8 mouse cellular contexts compared by ENCODE assay signal in genomic region chr1:64691581-64691980, GRCm38 (mm10). TPM values are rescaled to one million over a fixed set of nuclear protein-coding genes. Genes with fewer than 3 reads are reported as not detected.
DNase-seq lines count a peak whose midpoint lies in the region; ATAC-seq lines count a peak whose summit lies in the region.

No protein-coding gene starts in this region.

- no peaks in the 10 kb centered on the region for H3K36me3 ChIP-seq in heart, embryonic 10.5 days
- 0 out of 2 replicates have a peak, but pooled peaks cover 3% of the 10 kb centered on the region for H3K36me3 ChIP-seq in forebrain, embryonic 10.5 days (replicated peaks)
- no peaks in the 10 kb centered on the region for H3K36me3 ChIP-seq in liver, embryonic 12.5 days

- DNase-seq in heart, embryonic 10.5 days (ENCODE audit: low spot score), result no peak
- no peak for DNase-seq in heart, postnatal 4 days
- DNase-seq in 416B (ENCODE audit: low read depth), result peak; percentile 40
- DNase-seq in forebrain, embryonic 10.5 days (ENCODE audit: extremely low spot score, low spot score), result no peak
- no peak for DNase-seq in urinary bladder, adult 18-20 months (ENCODE audit: low spot score in 2 of 2)
- no peak for DNase-seq in gastrocnemius, postnatal 4 days (ENCODE audit: low spot score in 2 of 2)
- no peak for DNase-seq in frontal cortex, postnatal 10 days (ENCODE audit: low spot score in 2 of 2)

- peaks cover 18% of the 10 kb centered on the region for H3K4me1 ChIP-seq in heart, embryonic 10.5 days
- H3K4me1 ChIP-seq in forebrain, embryonic 10.5 days, result peaks cover 32% of the 10 kb centered on the region
- H3K4me1 ChIP-seq in liver, embryonic 12.5 days, result peaks cover 37% of the 10 kb centered on the region

- ATAC-seq in liver, embryonic 12.5 days, result no peak

- H3K4me2 ChIP-seq in liver, embryonic 12.5 days, result peak overlapping the region; percentile 94

- peak overlapping the region; percentile 83 for H3K4me3 ChIP-seq in heart, embryonic 10.5 days
- H3K4me3 ChIP-seq in forebrain, embryonic 10.5 days, result peak overlapping the region; percentile 87
- H3K4me3 ChIP-seq in liver, embryonic 12.5 days, result peak overlapping the region; percentile 87

- H3K27ac ChIP-seq in heart, embryonic 10.5 days, result peak overlapping the region; percentile 90
- H3K27ac ChIP-seq in forebrain, embryonic 10.5 days, result peak overlapping the region; percentile 92
- H3K27ac ChIP-seq in liver, embryonic 12.5 days, result 0 out of 2 replicates have a peak overlapping the region, but pooled peaks have one; percentile 86

- H3K9ac ChIP-seq in liver, embryonic 12.5 days, result peak overlapping the region; percentile 91

- H3K9me3 ChIP-seq in heart, embryonic 10.5 days, result no peaks in the 10 kb centered on the region
- H3K9me3 ChIP-seq in forebrain, embryonic 10.5 days, result no peaks in the 10 kb centered on the region
- H3K9me3 ChIP-seq in liver, embryonic 12.5 days (replicated peaks), result no peaks in the 10 kb centered on the region

- 3% methylated on average over 9 of the region's 9 CpGs for WGBS in heart, embryonic 10.5 days
- 3% methylated on average over 9 of the region's 9 CpGs for WGBS in forebrain, embryonic 10.5 days
- WGBS in liver, embryonic 12.5 days (ENCODE audit: insufficient replicate concordance), result 5% methylated on average over 9 of the region's 9 CpGs

- no peaks in the 10 kb centered on the region for H3K27me3 ChIP-seq in heart, embryonic 10.5 days (ENCODE audit: insufficient read depth, poor library complexity, severe bottlenecking)
- H3K27me3 ChIP-seq in forebrain, embryonic 10.5 days (ENCODE audit: poor library complexity, severe bottlenecking), result no peaks in the 10 kb centered on the region
- H3K27me3 ChIP-seq in liver, embryonic 12.5 days (replicated peaks), result no peaks in the 10 kb centered on the region

RNA-seq across cellular contexts. Expression of gene Ccnyl1, which starts 1.3 kb away (rescaled TPM):
- 4.0 and 5.4 TPM in 2 replicates for polyA plus RNA-seq in heart, embryonic 10.5 days (2016; fragmentation: Nextera tagmentation; extraction: Ambion mirVana)
- total RNA-seq in heart, postnatal 4 days (2021), result 10 to 100 TPM; 31.0 to 33.2 TPM
- polyA plus RNA-seq in forebrain, embryonic 10.5 days (2016; fragmentation: Nextera tagmentation; extraction: Ambion mirVana), result 7.0 and 7.1 TPM in 2 replicates
- 1.6 and 2.3 TPM in 2 replicates for polyA plus RNA-seq in liver, embryonic 12.5 days (2016; fragmentation: Nextera tagmentation; extraction: Ambion mirVana)
- 10 to 100 TPM; 21.9 to 27.4 TPM for total RNA-seq in gastrocnemius, postnatal 4 days (2021)

RNA-seq across cellular contexts. Expression of gene Fzd5, which starts 46.0 kb away (rescaled TPM):
- polyA plus RNA-seq in heart, embryonic 10.5 days (2016; fragmentation: Nextera tagmentation; extraction: Ambion mirVana), result 1.4 and 1.8 TPM in 2 replicates
- 10 to 100 TPM in 1 of 2 experiments, 1 to 10 TPM in 1; 9.5 to 10.6 TPM for total RNA-seq in heart, postnatal 4 days (2021)
- polyA plus RNA-seq in forebrain, embryonic 10.5 days (2016; fragmentation: Nextera tagmentation; extraction: Ambion mirVana), result 1.4 and 2.3 TPM in 2 replicates
- polyA plus RNA-seq in liver, embryonic 12.5 days (2016; fragmentation: Nextera tagmentation; extraction: Ambion mirVana), result 3.6 and 4.1 TPM in 2 replicates
- total RNA-seq in gastrocnemius, postnatal 4 days (2021), result 1 to 10 TPM; 4.2 to 5.0 TPM
